7 mouse cellular contexts compared by ENCODE assay signal in the genomic region with DNA sequence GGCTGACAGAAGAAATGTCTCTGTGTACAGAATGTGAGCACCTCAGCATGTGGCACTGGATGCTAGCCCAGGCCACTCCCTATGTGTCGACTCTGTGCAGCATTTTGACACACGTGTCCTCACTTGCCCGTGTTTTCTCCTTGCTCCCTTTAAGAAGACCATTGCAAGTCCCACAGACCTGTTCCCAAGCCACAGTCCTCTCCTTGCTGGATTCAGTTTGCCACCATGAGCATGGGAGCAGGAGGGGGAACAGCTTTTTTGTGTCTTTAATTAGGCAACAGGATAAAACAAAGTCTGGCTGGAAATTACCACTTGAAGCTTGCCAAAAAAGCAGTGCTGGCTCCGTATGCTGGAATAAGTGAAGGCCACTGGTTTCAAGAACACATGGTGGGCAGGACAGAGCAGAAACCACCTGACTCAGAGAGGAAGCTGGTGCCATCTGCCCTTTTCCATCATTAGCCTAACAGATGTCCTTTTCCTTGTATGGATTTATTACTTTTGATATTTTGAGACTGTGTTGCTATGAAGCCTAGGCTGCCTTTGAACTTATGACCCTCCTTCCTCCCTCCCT. TPM values are rescaled to one million over a fixed set of nuclear protein-coding genes. Genes with fewer than 3 reads are reported as not detected.
DNase-seq lines count a peak whose midpoint lies in the region; ATAC-seq and TF ChIP-seq lines count a peak whose summit lies in the region.

No protein-coding gene starts in this region.

- TF ChIP-seq POLR2A in cerebellum, adult 2 months (IDR thresholded peaks at IDR 0.05; ENCODE audit: borderline replicate concordance, insufficient read depth, low read length), result peak; percentile 48; the same call in 1 of the 2 replicates

- H3K4me1 ChIP-seq in kidney, postnatal 0 days (replicated peaks; ENCODE audit: insufficient read depth, low read length), result peaks cover 6% of the 10 kb centered on the region; the same call in 1 of the 2 replicates
- H3K4me1 ChIP-seq in cerebellum, adult 2 months (ENCODE audit: control insufficient read depth, insufficient read depth, low read length), result peaks cover 71% of the 10 kb centered on the region

- DNase-seq in kidney, postnatal 0 days (ENCODE audit: low spot score), result peak; percentile 35
- no peak for DNase-seq in kidney, postnatal 25 days
- DNase-seq in adrenal gland, postnatal 10 days, result peak; percentile 39
- DNase-seq in cerebellum, adult 2 months, result peak; percentile 86 to 93
- peak; percentile 32 to 35 for DNase-seq in layer of hippocampus, postnatal 10 days (ENCODE audit: low spot score in 2 of 2)
- no peak for DNase-seq in thymus, postnatal 14 days

- no peaks in the 10 kb centered on the region for H3K36me3 ChIP-seq in kidney, postnatal 0 days (ENCODE audit: insufficient read depth, low read length)

- H3K27ac ChIP-seq in kidney, postnatal 0 days, result no peak overlapping the region
- peak overlapping the region; percentile 91 for H3K27ac ChIP-seq in cerebellum, adult 2 months (ENCODE audit: insufficient read depth, low read length)

- ATAC-seq in kidney, postnatal 0 days (replicated peaks; ENCODE audit: low FRiP score, low read depth), result no peak
- no peak for ATAC-seq in activated CD4-positive, CD25-positive, alpha-beta regulatory T cell, adult 4 months

- no peak overlapping the region for H3K4me3 ChIP-seq in kidney, postnatal 0 days (replicated peaks; ENCODE audit: low read depth, low read length)
- no peak overlapping the region for H3K4me3 ChIP-seq in cerebellum, adult 2 months (replicated peaks; ENCODE audit: insufficient read depth, low read depth, low read length)

- no peak overlapping the region for H3K9ac ChIP-seq in kidney, postnatal 0 days (ENCODE audit: low read depth, low read length)

- H3K4me2 ChIP-seq in kidney, postnatal 0 days (ENCODE audit: low read length), result no peak overlapping the region

- no peaks in the 10 kb centered on the region for H3K9me3 ChIP-seq in kidney, postnatal 0 days (replicated peaks; ENCODE audit: low read length)

- WGBS in kidney, postnatal 0 days, result 61% methylated on average over 4 of the region's 4 CpGs
- 4% methylated on average over 4 of the region's 4 CpGs for WGBS in cerebellum, adult 2 months

- H3K27me3 ChIP-seq in kidney, postnatal 0 days (ENCODE audit: insufficient read depth, low read length), result no peaks in the 10 kb centered on the region
- no peaks in the 10 kb centered on the region for H3K27me3 ChIP-seq in cerebellum, adult 2 months (ENCODE audit: control insufficient read depth, insufficient read depth, low read length)

- no peak for TF ChIP-seq CTCF in kidney, postnatal 0 days (IDR thresholded peaks at IDR 0.05; ENCODE audit: low read depth)
- TF ChIP-seq CTCF in cerebellum, adult 2 months (IDR thresholded peaks at IDR 0.05; ENCODE audit: borderline replicate concordance, insufficient read depth, low read depth, low read length), result no peak

RNA-seq across cellular contexts. Expression of a gene that starts 12.0 kb away (rescaled TPM):
- polyA plus RNA-seq in kidney, postnatal 0 days (2015; fragmentation: Nextera tagmentation; extraction: Ambion mirVana), result 131 and 132 TPM in 2 replicates
- total RNA-seq in adrenal gland, postnatal 10 days (2021), result 10 to 100 TPM; 75.4 to 76.8 TPM
- 39.3 and 44.9 TPM in 2 replicates for polyA plus RNA-seq in cerebellum, adult 2 months (2012; rRNA removed)
- total RNA-seq in layer of hippocampus, postnatal 10 days (2021), result 10 to 100 TPM; 48.6 to 66.6 TPM
- 10 to 100 TPM; 82.6 to 96.9 TPM for polyA plus RNA-seq in activated CD4-positive, CD25-positive, alpha-beta regulatory T cell, adult 4 months (2017; shearing (Covaris generic))

RNA-seq across cellular contexts. Expression of a gene that starts 12.0 kb away (rescaled TPM):
- polyA plus RNA-seq in kidney, postnatal 0 days (2015; fragmentation: Nextera tagmentation; extraction: Ambion mirVana), result 20.8 and 21.2 TPM in 2 replicates
- 10 to 100 TPM; 21.9 to 25.4 TPM for total RNA-seq in adrenal gland, postnatal 10 days (2021)
- 19.9 and 21.3 TPM in 2 replicates for polyA plus RNA-seq in cerebellum, adult 2 months (2012; rRNA removed)
- 10 to 100 TPM; 17.6 to 18.2 TPM for total RNA-seq in layer of hippocampus, postnatal 10 days (2021)
- 10 to 100 TPM in 1 of 2 experiments, 1 to 10 TPM in 1; 9.3 to 14.0 TPM for polyA plus RNA-seq in activated CD4-positive, CD25-positive, alpha-beta regulatory T cell, adult 4 months (2017; shearing (Covaris generic))

RNA-seq across cellular contexts. Expression of a gene that starts 38.1 kb away (rescaled TPM):
- 17.4 and 20.4 TPM in 2 replicates for polyA plus RNA-seq in kidney, postnatal 0 days (2015; fragmentation: Nextera tagmentation; extraction: Ambion mirVana)
- total RNA-seq in adrenal gland, postnatal 10 days (2021), result 1 to 10 TPM in 1 of 2 experiments, not detected in 1; 4.6 TPM
- 7.9 and 8.5 TPM in 2 replicates for polyA plus RNA-seq in cerebellum, adult 2 months (2012; rRNA removed)
- total RNA-seq in layer of hippocampus, postnatal 10 days (2021), result 10 to 100 TPM; 11.5 to 11.6 TPM
- 10 to 100 TPM in 1 of 2 experiments, 1 to 10 TPM in 1; 7.0 to 13.4 TPM for polyA plus RNA-seq in activated CD4-positive, CD25-positive, alpha-beta regulatory T cell, adult 4 months (2017; shearing (Covaris generic))

RNA-seq across cellular contexts. Expression of a gene that starts 38.1 kb away (rescaled TPM):
- 0.93 and 1.4 TPM in 2 replicates for polyA plus RNA-seq in kidney, postnatal 0 days (2015; fragmentation: Nextera tagmentation; extraction: Ambion mirVana)
- total RNA-seq in adrenal gland, postnatal 10 days (2021), result under 1 TPM in 1 of 2 experiments, not detected in 1; 0.66 TPM
- polyA plus RNA-seq in cerebellum, adult 2 months (2012; rRNA removed), result 1.2 and 1.4 TPM in 2 replicates
- total RNA-seq in layer of hippocampus, postnatal 10 days (2021), result 1 to 10 TPM in 1 of 2 experiments, under 1 TPM in 1; 0.69 to 1.3 TPM
- polyA plus RNA-seq in activated CD4-positive, CD25-positive, alpha-beta regulatory T cell, adult 4 months (2017; shearing (Covaris generic)), result not detected

Comparison
In these comparisons a context has a peak if more than half of its experiments do, and no peak if none do; other contexts are left out.
1. DNase-seq: peak in kidney, postnatal 0 days (single experiment), adrenal gland, postnatal 10 days (single experiment), cerebellum, adult 2 months (2 of 2) and layer of hippocampus, postnatal 10 days (2 of 2); none in kidney, postnatal 25 days (0 of 2) and thymus, postnatal 14 days (single experiment).